Mouse (Mus musculus): ENCODE measurements around the gene Cic.

DNA sequence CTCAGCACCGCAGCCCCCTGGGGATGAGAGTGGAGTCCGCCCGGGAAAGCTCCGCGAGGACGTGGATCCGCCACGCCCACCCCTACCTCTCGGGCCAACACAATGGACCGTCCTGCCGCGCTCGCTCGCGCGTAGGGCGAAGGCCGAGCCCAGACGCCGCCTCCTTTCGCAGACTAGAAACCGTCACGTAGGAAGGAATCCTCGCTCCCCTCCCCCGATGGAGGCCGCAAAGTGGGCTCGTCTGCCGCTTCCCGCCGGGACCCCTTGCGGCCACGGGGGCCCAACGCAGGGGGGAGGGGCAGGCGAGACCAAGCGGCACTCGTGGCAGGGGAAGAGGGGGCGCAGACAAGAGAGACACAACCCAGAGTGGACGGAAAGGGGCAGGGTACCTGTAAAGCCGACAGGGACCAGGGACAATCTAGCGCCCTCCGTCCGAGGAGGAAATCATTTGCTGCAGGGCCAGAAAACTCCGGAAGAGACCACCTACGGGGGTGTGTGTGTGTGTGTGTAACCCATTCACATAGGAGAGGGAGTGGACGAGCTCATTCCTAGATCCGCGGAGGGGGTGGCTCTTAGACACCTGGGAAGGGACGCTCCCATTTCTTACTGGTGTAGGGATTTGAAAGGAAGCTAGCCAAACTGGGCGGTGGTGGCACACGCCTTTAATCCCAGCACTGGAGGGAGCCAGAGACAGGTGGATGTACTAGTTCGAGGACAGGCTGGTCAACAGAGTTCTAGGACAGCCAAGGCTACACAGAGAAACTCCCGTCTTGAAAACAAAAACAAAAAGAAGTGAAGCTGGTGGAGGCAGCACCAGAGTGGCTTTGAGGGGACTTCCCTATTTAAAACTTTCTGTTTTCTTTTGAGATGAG lies 30.2 kb downstream of the Cic start, which contains the start of gene Pafah1b3:
- TF ChIP-seq CTCF (IDR thresholded peaks at IDR 0.05; ENCODE audit: insufficient read depth, low read length) (peak; percentile 29; the same call in 1 of the 2 replicates), POLR2A (IDR thresholded peaks at IDR 0.05; ENCODE audit: borderline replicate concordance, extremely low read depth, low read depth, low read length) (peak; percentile 30; the same call in 1 of the 2 replicates)

Measured in lung, adult 2 months (tissue).